Mouse (Mus musculus): ENCODE measurements around the gene Sh3kbp1. TPM values are rescaled to one million over a fixed set of nuclear protein-coding genes. Genes with fewer than 3 reads are reported as not detected.

Sh3kbp1 gene
- polyA plus RNA-seq, 1 experiment: 18.0 TPM

GRCm38 (mm10) chrX:159756261-159756660, 129.2 kb downstream of the Sh3kbp1 start:
- Histone ChIP-seq H3K27me3 (ENCODE audit: control insufficient read depth, insufficient read depth, low read length) (no peaks in the 10 kb centered on the region), H3K27ac (ENCODE audit: insufficient read depth, low read length) (no peak overlapping the region), H3K4me1 (ENCODE audit: control insufficient read depth, insufficient read depth, low read length) (no peaks in the 10 kb centered on the region), H3K4me3 (replicated peaks; ENCODE audit: insufficient read depth, low read depth, low read length) (no peak overlapping the region)
- TF ChIP-seq POLR2A (IDR thresholded peaks at IDR 0.05; ENCODE audit: borderline replicate concordance, insufficient read depth, low read length) (no peak), CTCF (IDR thresholded peaks at IDR 0.05; ENCODE audit: borderline replicate concordance, insufficient read depth, low read depth, low read length) (no peak)
- DNase-seq: no peak

- no peak overlapping the region for H3K27ac ChIP-seq (ENCODE audit: insufficient read depth, low read length)
- H3K4me3 ChIP-seq (replicated peaks; ENCODE audit: insufficient read depth, low read depth, low read length): no peak overlapping the region
- no peaks in the 10 kb centered on the region for H3K27me3 ChIP-seq (ENCODE audit: control insufficient read depth, insufficient read depth, low read length)
- TF ChIP-seq CTCF (IDR thresholded peaks at IDR 0.05; ENCODE audit: borderline replicate concordance, insufficient read depth, low read depth, low read length) (no peak), POLR2A (IDR thresholded peaks at IDR 0.05; ENCODE audit: borderline replicate concordance, insufficient read depth, low read length) (no peak)
- H3K4me1 ChIP-seq (ENCODE audit: control insufficient read depth, insufficient read depth, low read length): no peaks in the 10 kb centered on the region
- WGBS: 94% methylated on average over 7 of the region's 7 CpGs
- DNase-seq: no peak
These were observed 130.1 kb downstream of the Sh3kbp1 start for GRCm38 (mm10) chrX:159756901-159757821.

- 86% methylated on average over 5 of the region's 5 CpGs for whole genome bisulfite sequencing
- no peak for TF ChIP-seq POLR2A (IDR thresholded peaks at IDR 0.05; ENCODE audit: borderline replicate concordance, insufficient read depth, low read length)
- TF ChIP-seq CTCF (IDR thresholded peaks at IDR 0.05; ENCODE audit: borderline replicate concordance, insufficient read depth, low read depth, low read length): no peak
- no peaks in the 10 kb centered on the region for H3K4me1 ChIP-seq (ENCODE audit: control insufficient read depth, insufficient read depth, low read length)
- no peak overlapping the region for H3K4me3 ChIP-seq (replicated peaks; ENCODE audit: insufficient read depth, low read depth, low read length)
- H3K27me3 ChIP-seq (ENCODE audit: control insufficient read depth, insufficient read depth, low read length): no peaks in the 10 kb centered on the region
- no peak overlapping the region for H3K27ac ChIP-seq (ENCODE audit: insufficient read depth, low read length)
- no peak for DNase-seq
These were observed 130.9 kb downstream of the Sh3kbp1 start for GRCm38 (mm10) chrX:159757854-159758540.

- WGBS: 95% methylated on average over 3 of the region's 3 CpGs
- Histone ChIP-seq H3K4me1 (ENCODE audit: control insufficient read depth, insufficient read depth, low read length) (no peaks in the 10 kb centered on the region), H3K27me3 (ENCODE audit: control insufficient read depth, insufficient read depth, low read length) (no peaks in the 10 kb centered on the region), H3K27ac (ENCODE audit: insufficient read depth, low read length) (no peak overlapping the region), H3K4me3 (replicated peaks; ENCODE audit: insufficient read depth, low read depth, low read length) (no peak overlapping the region)
- DNase-seq: no peak
- no peak for TF ChIP-seq CTCF (IDR thresholded peaks at IDR 0.05; ENCODE audit: borderline replicate concordance, insufficient read depth, low read depth, low read length)
These were observed 136.7 kb downstream of the Sh3kbp1 start for GRCm38 (mm10) chrX:159763801-159764200.

- H3K27me3 ChIP-seq (ENCODE audit: control insufficient read depth, insufficient read depth, low read length): no peaks in the 10 kb centered on the region
- H3K4me3 ChIP-seq (replicated peaks; ENCODE audit: insufficient read depth, low read depth, low read length): no peak overlapping the region
- no peak for DNase-seq
- no peaks in the 10 kb centered on the region for H3K4me1 ChIP-seq (ENCODE audit: control insufficient read depth, insufficient read depth, low read length)
- no peak overlapping the region for H3K27ac ChIP-seq (ENCODE audit: insufficient read depth, low read length)
- 86% methylated on average over 1 of the region's 1 CpGs for WGBS
- TF ChIP-seq POLR2A (IDR thresholded peaks at IDR 0.05; ENCODE audit: borderline replicate concordance, insufficient read depth, low read length): no peak
- no peak for TF ChIP-seq CTCF (IDR thresholded peaks at IDR 0.05; ENCODE audit: borderline replicate concordance, insufficient read depth, low read depth, low read length)
These were observed 138.8 kb downstream of the Sh3kbp1 start for GRCm38 (mm10) chrX:159765850-159766249.

- 85% methylated on average over 2 of the region's 2 CpGs for WGBS
- DNase-seq: no peak
- H3K27me3 ChIP-seq (ENCODE audit: control insufficient read depth, insufficient read depth, low read length): no peaks in the 10 kb centered on the region
- TF ChIP-seq CTCF (IDR thresholded peaks at IDR 0.05; ENCODE audit: borderline replicate concordance, insufficient read depth, low read depth, low read length) (no peak), POLR2A (IDR thresholded peaks at IDR 0.05; ENCODE audit: borderline replicate concordance, insufficient read depth, low read length) (no peak)
- no peak overlapping the region for H3K27ac ChIP-seq (ENCODE audit: insufficient read depth, low read length)
- H3K4me3 ChIP-seq (replicated peaks; ENCODE audit: insufficient read depth, low read depth, low read length): no peak overlapping the region
- H3K4me1 ChIP-seq (ENCODE audit: control insufficient read depth, insufficient read depth, low read length): no peaks in the 10 kb centered on the region
These were observed 141.9 kb downstream of the Sh3kbp1 start for GRCm38 (mm10) chrX:159769005-159769404.

GRCm38 (mm10) chrX:159769773-159770172, 142.7 kb downstream of the Sh3kbp1 start:
- Histone ChIP-seq H3K27ac (ENCODE audit: insufficient read depth, low read length) (no peak overlapping the region), H3K4me1 (ENCODE audit: control insufficient read depth, insufficient read depth, low read length) (no peaks in the 10 kb centered on the region), H3K4me3 (replicated peaks; ENCODE audit: insufficient read depth, low read depth, low read length) (no peak overlapping the region), H3K27me3 (ENCODE audit: control insufficient read depth, insufficient read depth, low read length) (no peaks in the 10 kb centered on the region)
- WGBS: 98% methylated on average over 3 of the region's 3 CpGs
- no peak for DNase-seq
- TF ChIP-seq POLR2A (IDR thresholded peaks at IDR 0.05; ENCODE audit: borderline replicate concordance, insufficient read depth, low read length) (no peak), CTCF (IDR thresholded peaks at IDR 0.05; ENCODE audit: borderline replicate concordance, insufficient read depth, low read depth, low read length) (no peak)

- Histone ChIP-seq H3K4me1 (ENCODE audit: control insufficient read depth, insufficient read depth, low read length) (no peaks in the 10 kb centered on the region), H3K27ac (ENCODE audit: insufficient read depth, low read length) (no peak overlapping the region), H3K4me3 (replicated peaks; ENCODE audit: insufficient read depth, low read depth, low read length) (no peak overlapping the region), H3K27me3 (ENCODE audit: control insufficient read depth, insufficient read depth, low read length) (no peaks in the 10 kb centered on the region)
- no peak for DNase-seq
- WGBS: 64% methylated on average over 4 of the region's 4 CpGs
- TF ChIP-seq POLR2A (IDR thresholded peaks at IDR 0.05; ENCODE audit: borderline replicate concordance, insufficient read depth, low read length) (no peak), CTCF (IDR thresholded peaks at IDR 0.05; ENCODE audit: borderline replicate concordance, insufficient read depth, low read depth, low read length) (no peak)
These were observed 145.1 kb downstream of the Sh3kbp1 start for GRCm38 (mm10) chrX:159772137-159772536.

Data from cerebellum, adult 2 months (tissue).